Mouse (Mus musculus): ENCODE measurements at regions not wholly inside any gene's neighbourhood (a gene's known extent, or its start where the extent isn't known, plus 50 kb on each side); places are given as distances from the start of the nearest gene placed in this dataset.

DNA sequence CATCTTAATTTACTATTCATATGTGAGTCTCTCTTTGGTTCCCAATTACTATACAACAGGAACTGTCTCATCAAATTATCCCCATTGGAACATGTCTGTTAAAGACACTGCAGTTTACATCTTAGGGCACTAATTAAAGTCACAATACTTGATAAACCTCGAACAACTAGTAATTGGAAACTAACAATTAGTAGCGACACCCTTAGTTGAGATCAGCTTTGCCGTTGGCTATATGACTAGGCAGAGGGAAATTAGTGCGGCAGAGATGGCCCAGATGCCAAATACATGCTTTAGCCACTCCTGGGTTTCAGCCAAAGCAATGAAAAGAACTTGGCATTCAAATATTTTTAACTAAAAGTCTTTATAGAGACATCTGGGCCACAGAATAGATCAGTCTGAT lies 265.7 kb upstream of the Smarca2 start:
- DNase-seq: no peak

DNA sequence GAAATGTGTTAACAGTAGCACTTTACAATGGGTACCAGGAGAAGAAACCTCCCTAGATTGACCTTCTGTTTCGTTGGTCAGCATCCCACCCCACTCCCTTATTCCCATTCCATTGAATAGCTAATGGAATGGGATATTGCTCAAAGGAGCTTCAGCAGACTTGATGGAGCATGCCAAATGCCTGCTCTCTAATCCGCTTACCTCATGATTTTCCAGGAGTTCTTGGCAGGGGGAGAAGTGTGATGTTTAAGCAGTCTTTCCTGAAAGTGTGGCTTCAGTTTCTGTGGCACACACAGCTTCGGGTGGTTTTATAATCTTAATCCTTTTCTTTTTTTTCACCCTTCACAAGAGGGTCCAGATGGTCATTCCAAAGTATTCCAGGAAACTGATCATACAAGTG lies 264.7 kb upstream of the Smarca2 start:
- Histone ChIP-seq H3K9ac (replicated peaks; ENCODE audit: low read length) (no peak overlapping the region), H3K27me3 (ENCODE audit: control insufficient read depth, insufficient read depth, low read length) (no peaks in the 10 kb centered on the region), H3K4me3 (replicated peaks; ENCODE audit: low read depth, low read length) (no peak overlapping the region), H3K27ac (replicated peaks; ENCODE audit: low read depth, low read length) (no peak overlapping the region), H3K9me3 (ENCODE audit: control insufficient read depth, low read length) (no peaks in the 10 kb centered on the region), H3K36me3 (ENCODE audit: control insufficient read depth, insufficient read depth, low read length) (no peaks in the 10 kb centered on the region), H3K4me1 (ENCODE audit: control insufficient read depth, insufficient read depth, low read length) (no peaks in the 10 kb centered on the region), H3K4me2 (ENCODE audit: low read length) (no peak overlapping the region)
- WGBS: 30% methylated on average over 3 of the region's 3 CpGs
- no peak for ATAC-seq (ENCODE audit: low FRiP score, low TSS enrichment)
- peak; percentile 24 for DNase-seq

More for the DNA sequence above, 265.7 kb upstream of the Smarca2 start:
- H3K27ac ChIP-seq (replicated peaks; ENCODE audit: low read depth, low read length): no peak overlapping the region
- WGBS: 82% methylated on average over 4 of the region's 4 CpGs
- no peaks in the 10 kb centered on the region for H3K36me3 ChIP-seq (ENCODE audit: control insufficient read depth, insufficient read depth, low read length)
- no peaks in the 10 kb centered on the region for H3K27me3 ChIP-seq (ENCODE audit: control insufficient read depth, insufficient read depth, low read length)
- no peak overlapping the region for H3K4me3 ChIP-seq (replicated peaks; ENCODE audit: low read depth, low read length)
- no peaks in the 10 kb centered on the region for H3K9me3 ChIP-seq (ENCODE audit: control insufficient read depth, low read length)
- no peak overlapping the region for H3K4me2 ChIP-seq (ENCODE audit: low read length)
- ATAC-seq (ENCODE audit: low FRiP score, low TSS enrichment): no peak
- no peaks in the 10 kb centered on the region for H3K4me1 ChIP-seq (ENCODE audit: control insufficient read depth, insufficient read depth, low read length)
- H3K9ac ChIP-seq (replicated peaks; ENCODE audit: low read length): no peak overlapping the region

DNA sequence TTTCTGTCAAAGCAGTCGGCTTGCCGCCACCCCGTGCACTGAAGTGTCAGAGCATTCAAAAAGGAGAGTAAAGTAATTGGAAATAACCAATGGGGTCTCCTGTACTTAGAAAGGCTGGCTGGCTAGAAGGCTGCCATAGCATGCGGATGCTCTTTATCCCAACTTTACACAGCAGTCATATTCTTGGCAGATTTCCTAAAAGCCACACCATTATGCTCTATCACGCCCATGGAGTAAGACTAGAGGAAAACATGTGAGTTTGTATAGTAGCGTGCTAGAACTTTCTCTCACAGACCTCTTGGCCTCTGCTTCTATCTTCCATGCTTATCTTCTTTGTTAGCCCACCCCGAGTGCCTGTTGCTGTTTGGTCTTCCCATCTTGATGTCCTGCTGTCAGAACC lies 249.8 kb upstream of the Smarca2 start:
- Histone ChIP-seq H3K4me3 (replicated peaks; ENCODE audit: low read depth, low read length) (no peak overlapping the region), H3K36me3 (ENCODE audit: control insufficient read depth, insufficient read depth, low read length) (no peaks in the 10 kb centered on the region), H3K27ac (replicated peaks; ENCODE audit: low read depth, low read length) (no peak overlapping the region), H3K27me3 (ENCODE audit: control insufficient read depth, insufficient read depth, low read length) (no peaks in the 10 kb centered on the region), H3K4me2 (ENCODE audit: low read length) (no peak overlapping the region), H3K9me3 (ENCODE audit: control insufficient read depth, low read length) (no peaks in the 10 kb centered on the region), H3K4me1 (ENCODE audit: control insufficient read depth, insufficient read depth, low read length) (no peaks in the 10 kb centered on the region), H3K9ac (replicated peaks; ENCODE audit: low read length) (no peak overlapping the region)
- ATAC-seq (ENCODE audit: low FRiP score, low TSS enrichment) (no peak), DNase-seq (no peak)
- 89% methylated on average over 7 of the region's 7 CpGs for WGBS

DNA sequence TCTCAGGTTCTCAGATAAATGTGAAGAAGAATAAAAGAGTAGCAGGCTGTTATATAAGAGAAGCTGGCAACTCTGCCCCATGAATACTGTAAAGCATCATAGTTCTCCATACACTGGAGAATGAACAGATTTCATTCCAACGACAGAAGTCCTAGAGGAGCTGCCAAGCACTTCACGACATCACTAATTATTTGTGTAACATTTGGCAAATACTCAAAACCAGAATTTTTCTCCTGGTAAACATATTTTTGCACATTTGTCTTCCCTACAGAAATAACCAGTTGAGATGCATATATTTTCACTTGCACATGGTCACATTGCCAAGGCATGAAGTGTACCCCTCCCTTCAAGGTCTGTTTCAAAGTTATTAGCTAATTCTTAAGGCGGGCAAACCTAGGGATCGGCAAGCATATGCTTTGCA lies 220.9 kb upstream of the Smarca2 start:
- H3K4me1 ChIP-seq (ENCODE audit: control insufficient read depth, insufficient read depth, low read length): no peaks in the 10 kb centered on the region
- H3K27me3 ChIP-seq (ENCODE audit: control insufficient read depth, insufficient read depth, low read length): no peaks in the 10 kb centered on the region
- no peaks in the 10 kb centered on the region for H3K36me3 ChIP-seq (ENCODE audit: control insufficient read depth, insufficient read depth, low read length)
- H3K9me3 ChIP-seq (ENCODE audit: control insufficient read depth, low read length): no peaks in the 10 kb centered on the region
- H3K4me2 ChIP-seq (ENCODE audit: low read length): no peak overlapping the region
- no peak overlapping the region for H3K27ac ChIP-seq (replicated peaks; ENCODE audit: low read depth, low read length)
- WGBS: 91% methylated on average over 4 of the region's 4 CpGs
- no peak for DNase-seq
- no peak for ATAC-seq (ENCODE audit: low FRiP score, low TSS enrichment)
- no peak overlapping the region for H3K9ac ChIP-seq (replicated peaks; ENCODE audit: low read length)
- no peak overlapping the region for H3K4me3 ChIP-seq (replicated peaks; ENCODE audit: low read depth, low read length)

DNA sequence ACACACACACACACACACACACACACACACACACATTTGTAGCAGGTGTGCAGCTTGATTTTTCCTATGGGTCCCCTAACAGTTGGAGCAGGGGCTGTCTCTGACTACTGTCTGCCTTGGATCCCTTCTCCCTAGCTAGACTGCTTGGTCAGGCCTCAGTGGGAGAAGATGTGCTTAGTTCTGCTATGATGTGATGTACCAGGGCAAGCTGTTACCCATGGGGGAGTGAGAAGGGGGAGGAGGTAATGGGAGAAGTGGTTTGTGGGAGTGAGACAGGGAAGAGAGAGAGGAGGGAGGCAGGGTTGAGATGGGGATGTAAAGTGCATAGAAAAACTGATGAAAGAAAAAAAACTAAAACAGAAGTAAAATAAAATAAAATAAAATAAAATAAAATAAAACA lies 218.8 kb upstream of the Smarca2 start:
- H3K4me3 ChIP-seq (replicated peaks; ENCODE audit: low read depth, low read length): no peak overlapping the region
- H3K9ac ChIP-seq (replicated peaks; ENCODE audit: low read length): no peak overlapping the region
- no peak overlapping the region for H3K4me2 ChIP-seq (ENCODE audit: low read length)
- no peak for ATAC-seq (ENCODE audit: low FRiP score, low TSS enrichment)
- DNase-seq: no peak
- H3K4me1 ChIP-seq (ENCODE audit: control insufficient read depth, insufficient read depth, low read length): no peaks in the 10 kb centered on the region
- H3K27ac ChIP-seq (replicated peaks; ENCODE audit: low read depth, low read length): no peak overlapping the region
- no peaks in the 10 kb centered on the region for H3K36me3 ChIP-seq (ENCODE audit: control insufficient read depth, insufficient read depth, low read length)
- H3K9me3 ChIP-seq (ENCODE audit: control insufficient read depth, low read length): no peaks in the 10 kb centered on the region
- H3K27me3 ChIP-seq (ENCODE audit: control insufficient read depth, insufficient read depth, low read length): no peaks in the 10 kb centered on the region

DNA sequence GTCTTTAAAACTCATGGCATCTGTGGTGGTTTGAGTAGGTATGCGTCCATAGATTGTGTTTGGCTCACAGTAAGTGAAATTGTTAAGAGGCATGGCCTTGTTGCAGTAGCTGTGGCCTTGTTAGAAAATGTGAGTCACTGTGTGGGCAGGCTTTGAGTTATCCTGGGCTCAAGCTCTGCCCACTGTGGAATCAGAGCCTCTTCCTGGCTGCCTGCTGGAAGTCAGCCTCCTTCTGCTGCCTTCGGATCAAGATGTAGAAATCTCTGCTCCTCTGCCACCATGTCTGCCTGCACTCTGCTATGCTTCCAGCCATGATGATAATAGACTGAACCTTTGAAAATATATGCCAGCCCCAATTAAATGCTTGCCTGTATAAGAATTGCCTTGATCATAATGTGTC lies 192.2 kb upstream of the Smarca2 start:
- WGBS: 94% methylated on average over 2 of the region's 2 CpGs
- no peak overlapping the region for H3K27ac ChIP-seq (replicated peaks; ENCODE audit: low read depth, low read length)
- ATAC-seq (ENCODE audit: low FRiP score, low TSS enrichment): no peak

DNA sequence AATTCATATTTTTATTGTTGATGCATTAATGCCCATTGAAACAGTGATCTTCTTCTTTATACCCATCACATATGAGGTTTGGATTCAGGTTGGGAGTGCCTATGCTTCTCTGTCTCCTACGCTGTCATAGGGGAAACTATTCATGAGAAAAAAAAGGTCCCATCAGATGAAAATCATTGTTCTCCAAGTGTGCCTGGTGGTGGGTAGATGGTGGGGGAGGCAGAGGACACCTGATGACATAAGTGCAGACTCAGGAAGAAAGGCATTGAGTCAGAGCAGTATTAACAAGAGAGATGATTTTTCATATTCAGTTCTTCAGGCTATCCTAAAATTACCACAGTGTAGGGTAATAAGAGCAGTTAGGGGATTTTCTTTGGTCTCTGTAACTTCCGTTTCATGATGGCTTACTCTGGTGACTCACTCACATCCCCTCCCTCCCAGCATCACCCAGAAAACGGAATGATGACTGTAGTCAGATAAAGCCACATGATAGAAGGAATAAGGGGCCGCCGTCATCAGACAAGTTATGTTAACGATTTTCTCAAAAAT lies 190.3 kb upstream of the Smarca2 start:
- no peak overlapping the region for H3K27ac ChIP-seq (replicated peaks; ENCODE audit: low read depth, low read length)
- WGBS: 91% methylated on average over 6 of the region's 6 CpGs
- H3K4me1 ChIP-seq (ENCODE audit: control insufficient read depth, insufficient read depth, low read length): no peaks in the 10 kb centered on the region
- no peak for DNase-seq
- no peak overlapping the region for H3K4me2 ChIP-seq (ENCODE audit: low read length)
- no peak overlapping the region for H3K9ac ChIP-seq (replicated peaks; ENCODE audit: low read length)
- no peaks in the 10 kb centered on the region for H3K36me3 ChIP-seq (ENCODE audit: control insufficient read depth, insufficient read depth, low read length)
- H3K9me3 ChIP-seq (ENCODE audit: control insufficient read depth, low read length): no peaks in the 10 kb centered on the region
- no peak for ATAC-seq (ENCODE audit: low FRiP score, low TSS enrichment)
- H3K4me3 ChIP-seq (replicated peaks; ENCODE audit: low read depth, low read length): no peak overlapping the region
- no peaks in the 10 kb centered on the region for H3K27me3 ChIP-seq (ENCODE audit: control insufficient read depth, insufficient read depth, low read length)

More for the DNA sequence above, 192.2 kb upstream of the Smarca2 start:
- H3K27me3 ChIP-seq (ENCODE audit: control insufficient read depth, insufficient read depth, low read length): no peaks in the 10 kb centered on the region
- H3K4me2 ChIP-seq (ENCODE audit: low read length): no peak overlapping the region
- H3K36me3 ChIP-seq (ENCODE audit: control insufficient read depth, insufficient read depth, low read length): no peaks in the 10 kb centered on the region
- DNase-seq: no peak
- H3K9ac ChIP-seq (replicated peaks; ENCODE audit: low read length): no peak overlapping the region
- H3K4me1 ChIP-seq (ENCODE audit: control insufficient read depth, insufficient read depth, low read length): no peaks in the 10 kb centered on the region
- no peaks in the 10 kb centered on the region for H3K9me3 ChIP-seq (ENCODE audit: control insufficient read depth, low read length)
- H3K4me3 ChIP-seq (replicated peaks; ENCODE audit: low read depth, low read length): no peak overlapping the region

DNA sequence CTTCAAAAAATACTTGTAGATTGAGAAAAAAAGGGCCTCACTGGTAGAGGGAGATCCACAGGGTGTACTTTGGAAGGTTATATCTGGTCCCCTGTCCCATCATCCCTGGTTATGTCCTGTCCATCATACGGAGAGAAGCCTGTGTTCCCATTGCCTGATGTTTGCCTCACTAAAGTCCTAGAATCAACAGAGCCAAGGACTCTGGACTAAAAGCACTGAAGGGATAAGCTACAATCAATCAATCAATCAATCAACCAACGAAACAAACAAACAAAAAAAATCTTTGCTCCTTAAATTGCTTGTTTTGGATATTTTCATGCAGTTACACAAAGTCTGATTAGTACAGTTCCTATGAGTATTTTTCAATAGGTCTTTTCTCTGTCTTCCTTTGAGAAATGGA lies 185.1 kb upstream of the Smarca2 start:
- Histone ChIP-seq H3K4me2 (ENCODE audit: low read length) (no peak overlapping the region), H3K27me3 (ENCODE audit: control insufficient read depth, insufficient read depth, low read length) (no peaks in the 10 kb centered on the region), H3K27ac (replicated peaks; ENCODE audit: low read depth, low read length) (no peak overlapping the region), H3K9me3 (ENCODE audit: control insufficient read depth, low read length) (no peaks in the 10 kb centered on the region), H3K4me3 (replicated peaks; ENCODE audit: low read depth, low read length) (no peak overlapping the region), H3K36me3 (ENCODE audit: control insufficient read depth, insufficient read depth, low read length) (no peaks in the 10 kb centered on the region), H3K4me1 (ENCODE audit: control insufficient read depth, insufficient read depth, low read length) (no peaks in the 10 kb centered on the region), H3K9ac (replicated peaks; ENCODE audit: low read length) (no peak overlapping the region)
- ATAC-seq (ENCODE audit: low FRiP score, low TSS enrichment) (no peak), DNase-seq (no peak)
- 83% methylated on average over 2 of the region's 2 CpGs for WGBS

DNA sequence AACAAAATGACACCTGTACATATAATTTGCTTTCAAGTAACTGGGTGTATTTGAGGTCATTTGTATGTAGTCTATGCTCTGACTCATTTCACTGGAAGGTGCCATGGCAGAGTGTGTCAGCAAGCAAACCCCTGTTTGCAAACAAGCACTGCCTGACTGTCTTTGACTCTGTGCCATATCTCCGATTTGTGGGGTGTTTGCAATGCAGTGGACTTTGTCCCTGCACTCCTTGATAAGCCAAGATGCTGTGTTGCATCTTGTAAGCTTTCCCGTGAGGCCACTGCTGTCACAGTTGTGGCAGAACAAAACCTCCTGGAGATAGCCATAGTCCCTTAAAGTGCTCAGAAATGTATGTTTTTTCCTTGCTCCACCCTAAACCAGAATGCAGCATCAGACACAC lies 165.7 kb upstream of the Smarca2 start:
- no peaks in the 10 kb centered on the region for H3K36me3 ChIP-seq (ENCODE audit: control insufficient read depth, insufficient read depth, low read length)
- H3K4me3 ChIP-seq (replicated peaks; ENCODE audit: low read depth, low read length): no peak overlapping the region
- no peak overlapping the region for H3K4me2 ChIP-seq (ENCODE audit: low read length)
- no peak for ATAC-seq (ENCODE audit: low FRiP score, low TSS enrichment)
- H3K4me1 ChIP-seq (ENCODE audit: control insufficient read depth, insufficient read depth, low read length): no peaks in the 10 kb centered on the region
- H3K27ac ChIP-seq (replicated peaks; ENCODE audit: low read depth, low read length): no peak overlapping the region
- 81% methylated on average over 2 of the region's 2 CpGs for WGBS
- H3K9ac ChIP-seq (replicated peaks; ENCODE audit: low read length): no peak overlapping the region
- DNase-seq: no peak
- H3K9me3 ChIP-seq (ENCODE audit: control insufficient read depth, low read length): no peaks in the 10 kb centered on the region
- H3K27me3 ChIP-seq (ENCODE audit: control insufficient read depth, insufficient read depth, low read length): no peaks in the 10 kb centered on the region
